Mouse (Mus musculus) E14TG2a.4 (cell line): ENCODE results near the gene Pdgfra.

Experiments used
- CTCF ChIP-seq: conservative IDR thresholded peaks from 2 replicates; pipeline ENCODE4 v1.5.1; 2014; ENCODE audit warnings: low read length
- NANOG ChIP-seq: IDR thresholded peaks from 2 replicates; pipeline ENCODE4 v1.6.1; 2014; ENCODE audit warnings: borderline replicate concordance, low read length, mixed read lengths
- POU5F1 ChIP-seq: IDR thresholded peaks from 2 replicates; pipeline ENCODE4 v1.6.1; 2014; ENCODE audit warnings: low read length, borderline replicate concordance

- TF ChIP-seq CTCF (peak; percentile 48), NANOG (no peak), POU5F1 (no peak)
Measured at GRCm38 (mm10) chr5:75164688-75165087, 12.6 kb downstream of the Pdgfra start.
